Mouse (Mus musculus) left cerebral cortex, postnatal 36 days (tissue): ENCODE data around the gene Prss38. TPM values are rescaled to one million over a fixed set of nuclear protein-coding genes. Genes with fewer than 3 reads are reported as not detected.
"Not testable (repeated sequence)": the region's sequence is repeated elsewhere in the genome, so short reads cannot be mapped to it uniquely, and the experiment has no call there.

ENCODE experiments used
- DNase-seq, 2 experiments: peaks; one replicate each; pipeline ENCODE4 v3.0.0; 2021 to 2022; ENCODE audit warnings: low spot score in 2 of 2, mixed read lengths in 1 of 2
- intact Hi-C: fragments of 180-260 bp; cut with DNase I; formaldehyde crosslinking; loops from one replicate; pipeline ENCODE4 v1.15.1; 2025
- total RNA-seq, 2 experiments: library from RNA; stranded (reverse); gene quantifications; 2 replicates each; pipeline ENCODE4 v1.2.3; 2021

Gene Prss38
- total RNA-seq, 2 experiments from 2014 or later, result not detected

- no peak for DNase-seq
- intact Hi-C loops, result no loop called here
Observed at GRCm38 (mm10) chr11:59384441-59384959, 9.0 kb upstream of the Prss38 start.

GRCm38 (mm10) chr11:59379547-59379946, 4.1 kb upstream of the Prss38 start:
- intact Hi-C loops, result no loop called here
- DNase-seq, result no peak

GRCm38 (mm10) chr11:59377999-59378398, 2.5 kb upstream of the Prss38 start:
- intact Hi-C loops, result no loop called here
- no peak for DNase-seq

- intact Hi-C loops, result no loop called here
Observed at GRCm38 (mm10) chr11:59369848-59370247, 5.6 kb downstream of the Prss38 start.

GRCm38 (mm10) chr11:59367955-59368354, 7.5 kb downstream of the Prss38 start:
- intact Hi-C loops, DNase-seq: not testable (repeated sequence)

More at GRCm38 (mm10) chr11:59369848-59370247, 5.6 kb downstream of the Prss38 start:
- no peak for DNase-seq

- no peak for DNase-seq
- intact Hi-C loops, result no loop called here
Observed at GRCm38 (mm10) chr11:59366633-59367032, 8.8 kb downstream of the Prss38 start.

- intact Hi-C loops, result no loop called here
- DNase-seq, result no peak
Observed at GRCm38 (mm10) chr11:59366031-59366430, 9.4 kb downstream of the Prss38 start.

GRCm38 (mm10) chr11:59364417-59364816, 11.0 kb downstream of the Prss38 start:
- no peak for DNase-seq
- intact Hi-C loops, result no loop called here

GRCm38 (mm10) chr11:59364007-59364406, 11.4 kb downstream of the Prss38 start:
- no peak for DNase-seq
- intact Hi-C loops, result no loop called here

- intact Hi-C loops, result no loop called here
- no peak for DNase-seq
Observed at GRCm38 (mm10) chr11:59361291-59361690, 14.2 kb downstream of the Prss38 start.

- intact Hi-C loops, result no loop called here
- no peak for DNase-seq
Observed at GRCm38 (mm10) chr11:59356874-59357289, 18.6 kb downstream of the Prss38 start.

GRCm38 (mm10) chr11:59354793-59355192, 20.7 kb downstream of the Prss38 start:
- DNase-seq, result peak in 1 of 2 experiments; percentile 46
- intact Hi-C loops, result no loop called here

GRCm38 (mm10) chr11:59350326-59350725, 25.1 kb downstream of the Prss38 start:
- intact Hi-C loops, result no loop called here
- no peak for DNase-seq

- intact Hi-C loops, result no loop called here
- DNase-seq, result no peak
Observed at GRCm38 (mm10) chr11:59346166-59346910, 29.1 kb downstream of the Prss38 start.

GRCm38 (mm10) chr11:59342956-59343355, 32.5 kb downstream of the Prss38 start:
- intact Hi-C loops, result no loop called here
- DNase-seq, result no peak

- DNase-seq, result peak; percentile 61 to 71
- intact Hi-C loops, result loop anchor here (1.0 kb wide), 1 partner anchor 31 kb away; no protein-coding TSS in a partner anchor
Observed at GRCm38 (mm10) chr11:59338736-59339120, 36.7 kb downstream of the Prss38 start.

GRCm38 (mm10) chr11:59337955-59338735, 37.3 kb downstream of the Prss38 start:
- intact Hi-C loops, result loop anchor here (1.0 kb wide), 1 partner anchor 31 kb away; no protein-coding TSS in a partner anchor
- DNase-seq, result peak in 1 of 2 experiments; percentile 50

GRCm38 (mm10) chr11:59336381-59336780, 39.1 kb downstream of the Prss38 start:
- DNase-seq, result no peak
- intact Hi-C loops, result no loop called here

GRCm38 (mm10) chr11:59335942-59336341, 39.5 kb downstream of the Prss38 start:
- intact Hi-C loops, result no loop called here
- no peak for DNase-seq

- intact Hi-C loops, result no loop called here
Observed at GRCm38 (mm10) chr11:59335150-59335549, 40.3 kb downstream of the Prss38 start.

More at GRCm38 (mm10) chr11:59335150-59335549, 40.3 kb downstream of the Prss38 start:
- DNase-seq, result no peak
